Mouse (Mus musculus) naive thymus-derived CD4-positive, alpha-beta T cell, adult 2 months (primary cell): Measurements from ENCODE around the gene Polr2m.

ENCODE experiments used
- DNase-seq: peaks from one replicate; pipeline ENCODE4 v3.0.0-alpha.2; 2011; ENCODE audit warnings: low read depth

The Polr2m gene

DNA sequence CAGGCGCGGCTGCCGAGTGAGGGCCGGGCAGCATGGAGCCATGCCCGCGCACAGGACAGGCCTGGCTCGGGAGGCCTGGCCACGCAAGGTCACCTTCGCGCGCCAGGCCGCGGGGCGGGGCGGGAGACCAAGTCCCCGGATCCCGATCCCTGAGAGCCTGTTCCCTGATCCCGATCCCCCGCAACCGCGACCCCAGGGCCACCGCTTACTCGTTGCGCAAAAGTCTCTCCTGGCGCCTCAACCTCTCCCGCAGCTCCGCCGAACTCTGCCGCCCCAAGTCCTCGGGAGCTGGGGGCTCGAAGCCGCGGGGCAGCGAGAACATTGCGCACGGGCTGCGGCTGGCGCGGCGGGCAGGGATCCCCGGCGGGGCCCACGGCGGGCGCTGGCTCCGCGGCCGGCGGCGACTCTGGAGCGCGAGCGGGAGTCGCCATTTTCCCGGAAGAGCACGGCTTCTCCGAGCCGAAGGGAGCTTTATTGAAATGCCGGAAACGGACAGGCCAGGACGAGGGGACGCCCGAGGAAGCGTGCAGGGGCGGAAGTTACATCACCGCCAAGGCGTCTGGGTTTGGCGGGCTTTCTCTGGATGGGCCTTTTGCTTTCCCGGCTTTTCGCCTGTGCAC is at the start of gene Polr2m:
Polr2m (minus strand) TSS at position 461 of the 620 bp plus-strand sequence.
- peak; percentile 92 for DNase-seq

- no peak for DNase-seq
Observed at GRCm38 (mm10) chr9:71535036-71535435, 49.3 kb upstream of the Polr2m start.

DNA sequence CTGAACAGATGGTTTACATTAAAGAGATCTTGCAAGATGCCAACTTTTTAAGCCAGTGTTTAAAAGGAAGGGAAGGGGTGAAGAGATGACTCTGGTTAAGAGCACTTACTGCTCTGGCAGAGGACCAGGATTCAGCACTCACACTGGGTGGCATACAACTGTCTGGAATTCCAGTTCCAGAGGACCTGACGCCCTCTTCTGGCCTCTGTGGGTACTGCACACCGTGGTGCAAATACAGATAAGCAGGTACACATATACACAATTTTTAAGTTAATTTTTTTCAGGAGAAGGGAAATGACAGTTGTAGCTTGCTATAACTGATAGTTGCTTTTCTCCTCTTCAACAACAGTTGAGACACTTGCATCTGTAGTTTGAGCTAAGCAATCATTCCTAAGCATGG is 44.2 kb upstream of the Polr2m start:
- DNase-seq, result no peak

DNA sequence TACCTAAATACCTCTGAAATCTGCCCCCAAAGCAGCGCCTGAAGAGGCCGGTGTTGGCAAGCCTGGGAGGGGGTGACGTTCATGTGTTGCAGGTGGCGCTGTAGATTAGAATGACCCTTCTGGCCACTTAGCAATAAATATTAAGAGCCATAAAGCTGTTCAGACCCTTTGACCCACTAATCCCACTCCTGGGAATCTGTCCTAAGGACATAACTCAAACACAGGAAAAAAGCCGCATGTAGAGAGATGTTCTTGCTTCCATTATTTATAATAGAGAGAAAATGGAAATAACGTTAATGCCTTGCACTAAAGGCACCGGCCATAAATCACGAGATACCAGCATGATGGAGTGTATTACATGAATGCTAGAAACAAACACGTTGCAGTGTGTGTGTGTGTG is 41.7 kb upstream of the Polr2m start:
- no peak for DNase-seq

DNA sequence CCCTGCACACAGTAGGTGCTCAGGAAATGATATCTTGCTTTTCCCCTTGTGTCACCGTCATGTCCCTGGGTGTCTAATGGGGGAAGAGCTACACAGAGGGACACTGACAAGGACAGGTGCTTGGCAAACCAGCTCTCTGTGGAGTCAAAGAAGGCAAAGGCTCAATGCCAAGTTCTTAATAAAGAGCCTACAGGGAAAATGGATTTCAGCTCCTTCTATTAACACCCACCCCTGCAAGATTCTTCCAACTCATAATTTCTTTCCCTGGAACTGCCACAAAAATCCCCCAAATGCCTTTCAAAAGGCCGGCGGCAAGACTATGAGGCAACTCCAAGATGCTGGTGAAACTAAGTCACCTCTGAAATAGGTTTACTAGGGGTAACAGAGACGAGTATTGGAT is 38.2 kb upstream of the Polr2m start:
- DNase-seq, result no peak

- no peak for DNase-seq
Observed at GRCm38 (mm10) chr9:71519836-71520235, 34.1 kb upstream of the Polr2m start.

- DNase-seq, result no peak
Observed at GRCm38 (mm10) chr9:71517487-71517886, 31.8 kb upstream of the Polr2m start.

DNA sequence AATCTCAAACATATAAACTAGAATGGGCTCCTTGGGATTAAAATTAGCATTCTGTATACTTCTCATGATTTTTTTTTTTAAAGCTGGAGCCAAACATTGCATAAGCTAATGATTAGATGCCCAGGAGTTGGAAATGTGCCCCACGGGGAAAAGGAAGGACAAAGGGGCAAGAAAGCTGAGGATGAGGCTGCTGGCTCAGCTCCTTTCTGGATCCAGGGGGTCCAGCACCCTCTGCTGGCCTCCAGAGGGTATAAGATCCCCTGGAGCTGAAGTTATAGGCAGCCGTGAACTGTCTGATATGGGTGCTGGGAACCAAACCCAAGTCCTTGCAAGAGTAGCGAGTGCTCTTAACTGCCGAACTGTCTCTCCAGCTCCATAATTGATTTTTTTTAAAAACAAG is 30.1 kb upstream of the Polr2m start:
- DNase-seq, result no peak

DNA sequence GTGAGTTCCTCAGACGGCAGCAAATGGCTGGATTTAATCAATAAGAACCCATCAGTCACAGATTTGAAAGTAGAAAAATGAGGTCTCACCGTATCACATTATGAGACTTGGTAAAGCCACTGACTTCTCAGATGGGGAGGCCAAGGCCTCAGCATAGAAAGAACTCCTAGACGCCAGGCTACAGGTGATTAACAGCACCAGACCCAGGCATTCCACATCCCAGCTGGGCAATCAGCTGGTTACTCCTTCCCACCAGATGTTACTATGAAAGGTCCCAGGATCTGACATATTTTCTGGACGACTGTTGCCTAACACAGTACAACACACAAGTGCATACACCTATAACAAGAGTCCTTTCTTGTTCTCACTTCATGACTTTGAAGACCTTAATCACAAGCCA is 27.8 kb upstream of the Polr2m start:
- DNase-seq, result no peak

DNA sequence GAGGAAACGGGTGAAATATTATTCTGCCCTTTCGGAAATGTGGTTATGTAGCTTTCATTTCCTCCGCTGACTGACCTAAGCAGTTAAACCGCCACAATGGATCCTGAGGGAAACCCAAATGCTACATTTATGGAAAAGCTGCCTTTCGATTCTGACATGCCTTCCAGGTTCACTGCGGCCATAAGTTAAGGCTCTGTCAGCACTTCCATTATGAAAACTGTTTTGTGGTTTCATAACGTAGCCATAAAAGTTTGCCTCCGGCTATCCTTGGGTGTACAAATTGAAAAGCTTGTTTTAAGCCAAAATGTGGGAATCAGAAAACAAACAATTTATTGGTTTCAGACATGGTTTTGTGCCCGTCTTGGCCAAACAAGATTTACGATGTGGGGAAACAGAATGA is 27.2 kb upstream of the Polr2m start:
- DNase-seq, result no peak

DNA sequence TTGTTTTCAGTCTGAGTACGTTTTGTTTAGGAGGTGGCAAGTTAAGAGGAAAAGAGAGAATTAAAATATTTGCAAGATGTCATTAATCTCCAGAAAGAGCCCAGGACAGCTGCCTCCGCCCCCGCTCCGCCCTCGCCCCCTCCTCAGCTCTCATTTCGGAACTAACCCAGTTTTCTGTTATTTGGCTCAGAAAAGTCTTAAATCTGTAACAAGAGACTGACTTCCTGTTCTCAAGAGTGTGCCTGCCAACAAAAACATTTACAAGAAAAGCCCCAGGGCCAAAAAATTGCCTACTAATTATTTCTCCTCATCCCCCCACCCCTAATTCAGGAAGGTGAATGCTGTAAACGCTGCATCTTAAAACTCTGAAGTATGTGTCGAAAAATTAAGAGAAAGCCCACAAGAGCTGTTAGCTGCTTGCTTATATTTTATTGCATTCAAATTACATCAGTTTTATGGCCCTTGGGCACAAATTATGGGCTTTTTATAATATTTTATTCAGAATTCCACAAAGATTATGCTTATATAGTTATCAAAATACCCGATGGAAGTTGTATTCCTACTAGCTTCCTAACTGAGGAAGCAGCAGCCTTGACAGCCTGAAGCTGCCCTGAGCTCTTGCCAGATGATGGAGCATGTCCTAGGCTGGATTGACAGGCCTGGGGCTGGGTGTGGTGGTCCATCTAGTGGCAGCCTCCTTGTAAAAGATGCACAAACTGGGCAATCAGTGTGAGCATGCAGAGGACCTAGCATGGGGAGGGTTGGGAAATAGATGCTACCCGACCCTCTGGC is 12.9 kb upstream of the Polr2m start:
- no peak for DNase-seq

- no peak for DNase-seq
Observed at GRCm38 (mm10) chr9:71496637-71497036, 10.9 kb upstream of the Polr2m start.

DNA sequence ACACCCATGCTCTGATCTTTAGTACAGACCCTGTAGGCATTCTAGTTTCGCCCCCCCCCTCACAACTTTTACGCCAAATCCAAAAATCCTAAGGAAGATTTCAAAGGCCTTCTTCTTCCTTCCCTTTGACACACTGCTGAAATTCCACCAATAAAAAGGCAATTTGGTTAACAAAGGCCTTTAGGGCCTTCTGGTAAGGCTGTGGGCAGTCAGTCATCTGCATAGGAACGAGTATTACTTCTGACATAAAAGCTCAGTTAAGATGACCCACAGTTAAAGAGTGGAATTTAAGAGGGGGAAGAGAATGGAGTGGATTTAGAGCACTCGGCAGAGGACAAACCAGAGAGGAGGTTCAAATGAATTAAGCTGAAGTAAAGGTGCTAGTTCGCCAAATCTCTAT is 8.0 kb upstream of the Polr2m start:
- DNase-seq, result no peak

- no peak for DNase-seq
Observed at GRCm38 (mm10) chr9:71492296-71493025, 6.7 kb upstream of the Polr2m start.

DNA sequence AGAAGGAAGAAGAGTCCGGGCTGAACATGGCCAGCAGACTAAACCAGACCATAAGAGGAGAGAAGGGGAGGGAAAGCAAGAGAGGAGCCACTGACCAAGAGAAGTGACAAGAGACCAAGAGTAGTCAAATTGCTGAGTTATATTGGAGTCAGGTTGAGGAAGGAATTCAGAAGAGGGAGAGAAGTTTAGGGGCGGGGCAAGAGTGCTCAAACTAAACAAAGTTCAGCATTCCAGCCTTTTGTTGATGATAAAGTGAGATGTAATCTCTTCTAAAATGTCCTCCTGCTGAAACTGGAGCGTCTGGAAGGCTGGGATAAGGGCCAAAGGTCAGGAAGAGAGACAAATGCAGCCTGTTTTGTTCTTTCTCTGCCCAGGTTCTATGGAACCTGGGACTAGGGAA is 4.3 kb upstream of the Polr2m start:
- no peak for DNase-seq

- DNase-seq, result no peak
Observed at GRCm38 (mm10) chr9:71486127-71486526, 392 bp upstream of the Polr2m start.

GRCm38 (mm10) chr9:71484871-71485474 is 762 bp downstream of the Polr2m start:
- no peak for DNase-seq

DNA sequence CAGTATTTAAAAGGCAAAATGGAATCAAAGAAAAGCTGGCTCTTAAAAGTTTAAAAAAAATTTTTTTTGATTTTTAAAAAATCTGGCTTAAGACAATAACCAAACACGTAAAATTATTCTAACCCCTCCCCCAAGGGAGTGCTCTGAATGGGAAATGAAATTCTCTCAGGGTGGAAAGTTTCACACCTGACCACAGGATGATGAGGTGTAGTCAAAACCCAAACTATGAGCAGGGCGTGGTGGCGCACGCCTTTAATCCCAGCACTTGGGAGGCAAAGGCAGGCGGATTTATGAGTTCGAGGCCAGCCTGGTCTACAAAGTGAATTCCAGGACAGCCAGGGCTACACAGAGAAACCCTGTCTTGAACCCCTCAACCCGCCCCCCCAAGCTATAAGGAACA is 1.9 kb downstream of the Polr2m start:
- peak; percentile 35 for DNase-seq

DNA sequence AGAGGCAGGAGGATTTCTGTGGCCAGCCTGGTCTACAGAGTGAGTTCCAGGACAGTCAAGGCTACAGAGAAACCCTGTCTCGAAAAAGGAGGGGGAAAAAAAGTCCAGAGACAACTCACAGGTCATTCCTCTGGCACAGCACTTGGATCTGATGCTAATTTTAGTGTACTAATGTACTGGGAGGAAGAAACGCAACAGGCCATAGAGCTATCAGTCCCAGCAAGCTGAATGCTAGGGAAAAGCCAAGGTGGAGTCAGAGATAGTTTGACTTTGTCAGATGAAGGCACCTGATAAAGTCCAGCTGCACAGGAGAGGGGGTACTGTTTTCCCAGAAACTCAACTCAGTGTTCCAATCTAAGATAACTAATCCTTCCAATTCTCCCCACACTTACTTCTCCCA is 5.4 kb downstream of the Polr2m start:
- no peak for DNase-seq

- no peak for DNase-seq
Observed at GRCm38 (mm10) chr9:71479413-71479812, 6.3 kb downstream of the Polr2m start.

GRCm38 (mm10) chr9:71478596-71478995 is 7.1 kb downstream of the Polr2m start:
- DNase-seq, result no peak

DNA sequence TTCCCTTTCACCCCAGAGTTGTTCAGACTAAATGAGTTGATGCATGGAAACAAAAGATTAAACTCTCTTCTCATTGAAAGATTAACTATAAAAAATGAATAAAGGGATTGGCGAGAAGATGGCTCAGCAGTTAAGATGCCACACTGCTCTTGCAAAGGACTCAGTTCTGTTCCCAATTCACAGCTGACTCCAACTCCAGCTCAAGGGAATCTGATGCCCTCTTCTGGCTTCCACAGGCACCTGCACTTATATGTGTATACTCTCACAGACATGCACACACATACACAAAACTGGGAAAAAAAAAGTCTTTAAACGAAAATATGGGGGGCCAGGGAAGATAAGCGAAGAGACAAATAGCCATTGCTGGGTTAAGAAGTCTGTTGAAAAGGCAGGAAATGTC is 9.1 kb downstream of the Polr2m start:
- no peak for DNase-seq

GRCm38 (mm10) chr9:71475536-71475935 is 10.2 kb downstream of the Polr2m start:
- no peak for DNase-seq
